Mouse (Mus musculus): ENCODE measurements around the gene Phf24.

GRCm38 (mm10) chr4:42886926-42887325 lies 29.5 kb upstream of the Phf24 start:
- TF ChIP-seq POLR2A (IDR thresholded peaks at IDR 0.05; ENCODE audit: insufficient read length, low read depth) (no peak), USF1 (IDR thresholded peaks at IDR 0.05; ENCODE audit: low read depth) (no peak), TCF12 (IDR thresholded peaks at IDR 0.05; ENCODE audit: insufficient read depth, poor library complexity, severe bottlenecking) (no peak), MYOG (IDR thresholded peaks at IDR 0.05; ENCODE audit: control insufficient read depth in 1 of 3, insufficient read depth in 1 of 3, insufficient read length in 2 of 3, low read depth in 2 of 3) (no peak), MAX (IDR thresholded peaks at IDR 0.05; ENCODE audit: low read depth) (no peak), E2F4 (IDR thresholded peaks at IDR 0.05; ENCODE audit: insufficient read depth) (no peak), TCF3 (IDR thresholded peaks at IDR 0.05; ENCODE audit: insufficient read length, low read depth) (no peak), MYOD1 (IDR thresholded peaks at IDR 0.05; ENCODE audit: control insufficient read depth in 1 of 3, insufficient read length in 2 of 3, low read depth in 2 of 3) (no peak), CEBPB (IDR thresholded peaks at IDR 0.05; ENCODE audit: insufficient read depth, poor library complexity, severe bottlenecking) (no peak), POLR2AphosphoS2 (IDR thresholded peaks at IDR 0.05; ENCODE audit: insufficient read length, low read depth) (no peak), SRF (IDR thresholded peaks at IDR 0.05; ENCODE audit: control insufficient read depth, insufficient read length, low read depth) (no peak), REST (IDR thresholded peaks at IDR 0.05; ENCODE audit: insufficient read depth, insufficient read length) (no peak)

Data from myocyte (in vitro differentiated cells).